Mouse (Mus musculus) hindlimb bud, embryonic 11.5 days (tissue): Measurements from ENCODE around the gene Fam193b.
A peak's percentile ranks its signal among the peaks of the same experiment; 100 is the strongest.

Experiments used
- DNase-seq: peaks from one replicate; pipeline ENCODE4 v3.0.0-alpha.2; 2012; ENCODE audit warnings: low read depth, low spot score; ENCODE audit errors: extremely low spot score

Fam193b gene

DNA sequence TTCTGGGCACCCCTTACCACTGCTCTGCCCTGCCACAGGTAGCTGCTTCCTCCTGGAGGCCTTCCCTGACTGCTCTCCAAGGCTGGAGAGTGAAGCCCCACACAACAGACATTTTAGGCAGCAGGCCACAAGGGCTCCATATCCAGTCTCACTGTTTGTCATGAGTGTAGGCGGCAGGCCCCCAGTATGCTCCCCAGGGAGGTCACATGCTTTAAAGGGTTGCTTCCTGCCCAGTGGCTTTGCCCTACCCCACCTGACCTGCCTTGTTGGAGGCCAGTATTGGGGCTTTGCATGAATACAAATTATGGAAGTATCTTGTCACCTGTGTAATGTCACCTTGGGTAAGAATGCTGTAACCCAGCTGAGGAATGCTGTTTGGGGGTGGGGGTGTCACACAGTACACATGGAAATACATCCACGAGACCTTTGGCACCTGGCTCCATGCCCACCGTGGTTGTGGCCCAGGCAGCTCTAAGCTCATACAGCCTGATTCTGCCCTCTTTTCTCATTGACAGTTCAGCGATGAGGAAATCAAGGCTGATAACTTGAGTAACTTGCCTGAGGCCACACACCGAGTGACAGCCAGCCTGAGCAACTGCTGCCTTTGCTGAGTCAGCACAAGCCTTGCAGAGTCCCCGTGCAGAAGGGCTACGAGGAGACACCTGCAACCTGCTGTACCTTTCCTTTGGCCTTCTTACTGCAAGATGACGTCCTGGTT, 41.6 kb downstream of the Fam193b start, which contains the start of gene Dok3:
Gene Dok3 (minus strand): TSS at position 99 of the 718 bp plus-strand sequence.
- no peak for DNase-seq

- DNase-seq = no peak
Observed at GRCm38 (mm10) chr13:55527834-55528772, 42.8 kb downstream of the Fam193b start.

DNA sequence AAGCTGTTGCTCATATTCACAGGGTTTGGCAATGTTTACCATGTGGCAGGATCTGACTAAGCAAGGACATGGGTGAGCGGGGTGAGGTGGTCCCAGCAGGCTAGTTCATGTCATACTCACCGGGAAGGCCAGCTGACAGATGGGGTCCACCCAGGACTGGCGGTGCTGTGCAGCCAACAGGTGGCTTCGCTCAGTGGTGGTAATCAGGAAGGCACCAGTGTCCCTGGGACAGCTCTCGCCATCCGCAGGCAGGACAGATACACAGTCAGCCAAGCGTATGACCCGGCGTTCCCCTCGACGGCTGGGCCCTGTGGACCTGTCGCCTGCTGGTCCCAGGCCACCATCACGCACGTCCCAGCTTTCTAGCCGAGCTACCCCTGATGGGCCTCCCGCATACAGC, 43.7 kb downstream of the Fam193b start:
- DNase-seq = no peak

DNA sequence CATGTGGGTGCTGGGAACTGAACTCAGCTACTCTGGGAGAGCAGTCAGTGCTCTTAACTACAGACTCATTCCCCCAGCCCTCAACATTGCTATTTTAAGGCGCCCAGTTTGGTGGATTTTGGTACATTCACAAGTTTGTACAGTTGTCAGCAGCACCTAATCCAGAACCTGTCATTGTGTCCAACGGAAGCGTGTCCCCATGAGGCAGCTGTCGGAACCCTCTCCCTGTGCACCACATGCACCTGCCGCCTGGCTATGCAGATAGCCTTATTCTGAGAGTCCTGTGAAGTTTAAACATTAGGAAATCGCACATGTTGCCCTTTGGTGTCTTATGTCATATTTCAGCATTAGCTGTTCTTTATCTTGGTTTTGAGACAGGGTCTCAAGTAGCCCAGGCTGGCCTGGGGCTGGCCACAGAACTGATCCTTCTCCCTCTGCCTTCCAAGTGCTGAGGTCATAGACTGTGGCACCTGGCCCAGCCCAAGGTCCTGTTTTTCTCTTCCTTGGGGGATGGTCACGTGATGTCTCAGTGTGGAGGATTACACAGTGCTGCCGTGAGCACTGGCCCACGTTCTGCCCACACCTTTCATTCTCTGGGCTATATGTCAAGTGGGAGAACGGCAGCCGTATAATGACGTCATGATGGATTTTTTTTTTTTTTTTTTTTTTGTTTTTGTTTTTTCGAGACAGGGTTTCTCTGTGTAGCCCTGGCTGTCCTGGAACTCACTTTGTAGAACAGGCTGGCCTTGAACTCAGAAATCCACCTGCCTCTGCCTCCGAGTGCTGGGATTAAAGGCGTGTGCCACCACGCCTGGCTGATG, 45.0 kb downstream of the Fam193b start:
- no peak for DNase-seq

DNA sequence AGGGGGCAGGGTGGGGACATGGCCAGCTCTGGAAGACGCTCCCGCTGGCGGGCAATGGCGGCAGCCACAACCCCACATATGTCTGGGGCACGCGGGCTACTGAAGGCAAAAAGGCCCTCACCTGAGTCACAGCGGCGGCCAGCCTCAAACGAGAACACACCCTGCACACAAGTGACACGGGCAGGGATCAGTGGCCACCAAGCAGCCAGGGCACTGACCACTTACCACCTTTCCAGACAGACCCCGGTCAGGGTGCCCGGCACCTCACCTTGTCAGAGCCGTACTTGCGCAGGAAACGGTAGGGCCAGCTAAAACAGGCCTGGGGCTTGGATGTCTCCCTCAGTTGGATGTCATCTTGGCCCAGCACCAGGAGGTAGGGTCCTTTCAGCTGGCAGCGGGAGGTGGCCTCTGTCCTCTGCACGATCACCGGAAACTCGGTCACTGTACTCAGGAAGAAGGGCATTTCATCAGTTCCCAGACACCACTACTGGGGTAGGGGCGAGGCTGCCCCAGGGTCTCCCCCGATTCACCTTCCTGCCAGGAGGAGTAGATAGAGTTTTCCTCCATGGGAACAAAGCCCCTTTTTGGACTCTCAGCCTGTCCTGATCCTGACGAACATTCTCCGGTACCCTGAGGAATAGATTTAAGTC, 46.8 kb downstream of the Fam193b start:
- no peak for DNase-seq

DNA sequence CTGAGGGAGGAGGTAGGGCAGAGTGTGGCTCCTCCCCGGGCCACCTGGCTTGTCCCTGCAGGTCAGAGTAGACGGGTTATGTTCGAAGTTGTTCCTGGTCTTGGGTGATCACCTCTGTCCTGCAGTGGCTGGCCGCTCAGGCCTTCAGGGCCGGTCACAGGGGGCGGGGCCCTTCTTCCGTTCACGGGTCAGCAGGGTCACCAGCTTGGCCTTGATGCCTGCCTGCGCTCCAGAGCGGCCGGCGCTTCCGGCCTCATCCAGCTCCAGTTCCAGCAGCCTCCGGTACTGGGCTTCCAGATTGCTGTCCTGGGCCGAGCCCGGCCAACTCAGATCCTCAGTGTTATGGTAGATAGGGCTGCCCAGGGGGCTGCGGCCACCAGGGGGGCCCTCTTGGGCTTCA, 47.6 kb downstream of the Fam193b start:
- DNase-seq = no peak

- no peak for DNase-seq
Observed at GRCm38 (mm10) chr13:55522730-55523129, 48.2 kb downstream of the Fam193b start.

GRCm38 (mm10) chr13:55519606-55520005, 51.3 kb downstream of the Fam193b start:
- DNase-seq = no peak

- peak; percentile 75 for DNase-seq
Observed at GRCm38 (mm10) chr13:55516955-55517354, 54.0 kb downstream of the Fam193b start.

GRCm38 (mm10) chr13:55513828-55514227, 57.1 kb downstream of the Fam193b start:
- no peak for DNase-seq

- no peak for DNase-seq
Observed at GRCm38 (mm10) chr13:55513111-55513748, 57.7 kb downstream of the Fam193b start, which contains the start of gene Pdlim7. Gene Pdlim7 (minus strand): TSS chr13:55513676.

DNA sequence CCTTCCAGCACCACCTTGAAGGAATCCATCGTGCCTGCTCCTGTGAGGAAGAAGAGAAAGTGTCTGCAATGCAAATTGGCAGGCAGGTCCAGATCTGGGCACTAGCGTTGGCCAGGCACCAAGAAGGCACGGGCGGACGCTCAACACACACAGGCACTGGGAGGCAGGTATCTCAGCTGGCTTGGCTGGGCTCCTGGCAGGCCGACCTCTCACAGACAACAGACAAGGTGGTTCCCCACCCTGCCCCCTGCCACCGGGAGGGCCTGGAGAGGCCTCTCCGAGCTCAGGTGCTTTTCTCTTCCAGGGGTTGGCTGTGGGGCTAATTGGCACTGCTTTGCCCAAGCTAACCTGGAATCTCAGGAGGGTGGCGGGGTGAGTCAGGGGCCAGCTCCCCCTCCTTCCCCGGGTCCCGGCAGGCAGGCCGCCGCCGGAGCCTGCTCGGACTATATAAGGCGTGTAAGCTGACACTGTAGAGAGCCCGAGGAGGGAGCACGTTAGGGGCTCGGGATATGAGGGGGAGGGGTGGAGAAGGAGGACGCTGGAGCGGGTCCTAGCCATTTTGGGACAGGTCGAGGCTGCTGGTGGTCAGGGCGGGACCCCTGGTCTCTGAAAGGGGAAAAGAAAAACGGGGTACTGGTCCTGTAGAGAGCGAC, 58.4 kb downstream of the Fam193b start:
- DNase-seq = no peak

DNA sequence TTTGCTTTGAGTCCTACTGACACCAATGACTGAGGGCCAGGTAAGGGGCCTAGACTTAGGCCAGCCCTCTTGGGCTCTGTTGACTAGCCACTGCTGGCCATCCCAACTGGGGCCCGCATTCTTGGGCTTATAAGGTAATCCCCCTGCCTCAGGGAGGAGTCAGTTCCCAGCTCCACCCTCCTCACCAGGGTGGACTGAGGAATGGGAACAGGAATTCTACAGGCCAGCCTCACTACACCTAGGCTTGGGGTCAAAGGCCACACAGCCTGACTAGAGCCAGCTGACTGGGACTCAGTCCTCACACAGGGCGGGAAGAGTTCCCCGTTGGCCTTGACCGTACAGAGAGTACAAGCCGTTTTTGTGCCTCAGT, 59.4 kb downstream of the Fam193b start:
- DNase-seq = no peak

GRCm38 (mm10) chr13:55510668-55511491, 60.0 kb downstream of the Fam193b start:
- no peak for DNase-seq

DNA sequence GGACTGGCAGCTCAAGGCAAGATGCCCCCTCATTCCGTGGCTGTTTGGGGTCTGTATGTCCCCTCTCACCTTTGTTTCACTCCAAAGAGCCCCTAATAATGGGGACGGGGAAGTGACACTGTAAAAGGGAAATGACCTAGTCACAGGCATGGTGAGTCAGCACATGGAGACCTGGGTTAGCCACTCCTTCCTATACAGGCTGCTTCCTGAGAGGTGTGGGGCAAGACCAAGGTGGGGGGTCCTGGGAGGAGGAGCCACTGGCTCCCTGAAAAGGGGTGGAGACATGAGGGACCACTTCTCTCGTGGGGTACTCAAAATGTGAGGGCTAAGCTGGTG, 60.6 kb downstream of the Fam193b start:
- DNase-seq = no peak

GRCm38 (mm10) chr13:55508531-55508930, 62.4 kb downstream of the Fam193b start:
- DNase-seq = no peak

GRCm38 (mm10) chr13:55507877-55508276, 63.0 kb downstream of the Fam193b start:
- no peak for DNase-seq

DNA sequence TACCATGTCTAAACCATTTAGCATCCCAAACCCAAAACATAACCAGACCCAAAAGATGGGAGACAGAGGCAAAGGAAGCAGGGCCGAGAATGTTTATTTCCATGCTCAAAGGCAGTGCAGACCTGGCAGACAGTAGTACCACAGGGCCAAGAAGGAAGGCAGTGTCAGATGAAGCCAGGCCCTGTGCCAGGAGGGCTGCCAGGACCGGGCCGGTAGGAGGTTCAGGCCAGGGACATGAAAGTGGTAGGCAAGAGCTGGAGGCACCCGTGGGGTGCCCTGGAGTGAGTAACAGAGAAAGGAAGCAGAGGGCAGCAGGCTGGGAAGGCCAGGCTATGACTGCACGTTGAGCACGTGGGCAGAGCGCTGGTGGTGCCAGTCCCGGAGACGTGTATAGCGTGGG, 64.2 kb downstream of the Fam193b start:
- no peak for DNase-seq

DNA sequence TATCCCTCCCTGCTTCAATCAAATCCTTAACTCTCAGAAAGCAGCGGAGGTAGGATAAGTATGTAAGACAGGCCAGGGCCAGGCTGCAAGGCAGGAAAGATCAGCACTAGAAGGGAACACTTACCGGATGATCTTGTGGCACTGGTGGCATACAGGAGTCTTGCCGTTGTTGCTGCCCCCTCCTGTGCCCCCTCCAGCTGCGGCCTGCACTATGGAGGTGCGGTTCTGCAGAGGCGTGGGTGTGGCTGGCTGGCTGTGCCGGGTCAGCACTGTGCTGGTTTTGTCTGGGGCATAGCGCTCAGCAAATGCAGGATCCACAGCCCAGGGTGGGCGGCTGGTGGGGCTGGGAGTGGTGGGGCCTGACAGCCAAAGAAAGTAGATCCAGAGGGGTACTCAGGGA, 65.1 kb downstream of the Fam193b start:
- no peak for DNase-seq
